Mouse (Mus musculus): ENCODE results near the gene Lrrc8e. TPM values are rescaled to one million over a fixed set of nuclear protein-coding genes. Genes with fewer than 3 reads are reported as not detected.

Gene Lrrc8e
- polyA plus RNA-seq (2015; fragmentation: Nextera tagmentation; extraction: Ambion mirVana): 2.2 and 2.8 TPM in 2 replicates

DNA sequence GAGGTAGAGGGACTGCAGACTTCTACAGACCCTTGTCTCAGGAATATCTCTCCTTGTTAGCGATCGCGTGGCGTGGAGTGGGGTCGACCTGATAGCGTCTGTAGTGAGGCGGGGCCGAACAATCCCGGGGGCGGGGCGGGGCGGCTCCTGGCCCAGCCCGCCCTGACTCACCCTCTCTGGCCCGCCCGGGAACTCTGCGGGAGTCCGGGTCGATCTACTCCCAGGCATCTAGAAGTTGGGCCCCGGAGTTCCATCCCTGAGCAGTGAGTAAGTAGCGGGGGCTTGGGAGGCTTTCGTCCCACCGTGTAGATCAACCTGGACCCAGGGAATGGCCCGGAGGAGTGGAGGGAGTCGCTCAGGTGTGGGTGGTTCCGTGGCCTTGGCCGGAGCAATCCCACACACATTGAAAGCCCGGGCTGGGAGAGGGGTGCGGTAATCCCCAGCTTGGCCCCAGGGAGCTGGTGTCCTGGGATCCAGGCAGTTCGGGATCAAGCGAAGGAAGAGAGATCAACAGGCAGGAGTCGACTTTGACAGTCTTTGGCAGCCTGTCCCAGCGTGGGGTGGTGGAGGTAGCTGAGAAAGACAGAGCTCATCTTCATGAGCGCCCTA, at the start of gene Lrrc8e:
TSS of gene Lrrc8e (plus strand) at position 89 of the 609 bp plus-strand sequence.
- peak; percentile 79 for ATAC-seq
- H3K9ac ChIP-seq: peak within 1 kb of the TSS; percentile 35
- no peaks in the 10 kb centered on the region; the same call in 1 of the 2 replicates for H3K27me3 ChIP-seq (replicated peaks)
- peak within 1 kb of the TSS; percentile 35 for H3K4me3 ChIP-seq (replicated peaks)
- no peak within 1 kb of the TSS for H3K27ac ChIP-seq
- peaks cover 4% of the 10 kb centered on the region; the same call in 1 of the 2 replicates for H3K4me1 ChIP-seq (replicated peaks)
- peak within 1 kb of the TSS; percentile 70 for H3K4me2 ChIP-seq (replicated peaks)
- H3K36me3 ChIP-seq: no peaks in the 10 kb centered on the region
- H3K9me3 ChIP-seq: no peaks in the 10 kb centered on the region
- WGBS: 4% methylated on average over 33 of the region's 33 CpGs

GRCm38 (mm10) chr8:4183409-4183808, 43.2 kb upstream of the Lrrc8e start:
- Histone ChIP-seq H3K36me3 (no peaks in the 10 kb centered on the region), H3K4me3 (replicated peaks) (no peak overlapping the region), H3K27me3 (replicated peaks) (no peaks in the 10 kb centered on the region), H3K9me3 (no peaks in the 10 kb centered on the region), H3K27ac (no peak overlapping the region), H3K9ac (no peak overlapping the region), H3K4me2 (replicated peaks) (no peak overlapping the region), H3K4me1 (replicated peaks) (no peaks in the 10 kb centered on the region)
- WGBS: 85% methylated on average over 8 of the region's 8 CpGs
- ATAC-seq: no peak

- no peak overlapping the region for H3K4me2 ChIP-seq (replicated peaks)
- no peak overlapping the region for H3K9ac ChIP-seq
- H3K4me1 ChIP-seq (replicated peaks): no peaks in the 10 kb centered on the region
- whole genome bisulfite sequencing: 82% methylated on average over 2 of the region's 2 CpGs
- no peak for ATAC-seq
- no peak overlapping the region for H3K27ac ChIP-seq
- H3K4me3 ChIP-seq (replicated peaks): no peak overlapping the region
- H3K27me3 ChIP-seq (replicated peaks): no peaks in the 10 kb centered on the region
- H3K9me3 ChIP-seq: no peaks in the 10 kb centered on the region
- H3K36me3 ChIP-seq: no peaks in the 10 kb centered on the region
Observed at GRCm38 (mm10) chr8:4186151-4186550, 40.5 kb upstream of the Lrrc8e start.

- Histone ChIP-seq H3K27me3 (replicated peaks) (no peaks in the 10 kb centered on the region), H3K36me3 (no peaks in the 10 kb centered on the region), H3K4me2 (replicated peaks) (no peak overlapping the region), H3K9me3 (no peaks in the 10 kb centered on the region), H3K27ac (no peak overlapping the region), H3K4me3 (replicated peaks) (no peak overlapping the region), H3K4me1 (replicated peaks) (peaks cover 4% of the 10 kb centered on the region), H3K9ac (no peak overlapping the region)
- ATAC-seq: no peak
Observed at GRCm38 (mm10) chr8:4188605-4189004, 38.0 kb upstream of the Lrrc8e start.

DNA sequence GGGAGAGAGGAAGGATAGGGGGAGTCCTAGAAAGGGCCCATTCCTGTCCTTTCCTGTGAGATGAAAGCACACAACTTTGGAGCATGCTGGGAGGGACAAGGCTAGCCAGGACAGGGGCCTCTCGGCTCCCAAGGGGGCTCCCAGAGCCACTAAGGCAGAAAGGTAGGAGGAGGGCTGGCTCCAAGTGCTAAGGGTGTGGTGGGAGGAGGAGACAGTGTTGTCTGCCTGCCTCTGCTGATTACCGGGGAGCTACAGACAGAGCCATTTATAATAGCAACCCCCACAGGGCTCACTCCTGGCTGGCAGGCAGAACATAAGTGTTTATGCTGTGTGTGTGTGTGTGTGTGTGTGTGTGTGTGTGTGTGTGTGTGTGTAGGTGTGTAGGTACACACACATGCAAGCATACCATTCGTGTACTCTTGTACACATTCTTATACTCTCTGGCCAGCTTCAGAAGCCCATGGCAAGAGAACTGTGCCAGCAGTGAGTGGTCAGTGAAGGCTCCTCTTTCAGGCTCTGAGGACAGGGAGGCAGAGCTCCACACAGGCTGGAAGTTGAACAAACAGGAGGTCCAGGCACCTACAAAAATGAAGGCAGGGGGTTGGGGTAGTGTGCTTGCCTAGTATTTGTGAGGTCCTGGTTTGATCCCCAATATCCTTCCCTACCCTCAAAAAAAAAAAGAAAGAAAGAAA, 37.5 kb upstream of the Lrrc8e start:
- Histone ChIP-seq H3K27me3 (replicated peaks) (no peaks in the 10 kb centered on the region), H3K4me3 (replicated peaks) (no peak overlapping the region), H3K4me1 (replicated peaks) (peaks cover 4% of the 10 kb centered on the region), H3K4me2 (replicated peaks) (no peak overlapping the region), H3K36me3 (no peaks in the 10 kb centered on the region), H3K27ac (no peak overlapping the region), H3K9me3 (no peaks in the 10 kb centered on the region), H3K9ac (no peak overlapping the region)
- 20% methylated on average over 3 of the region's 3 CpGs for WGBS
- ATAC-seq: peak; percentile 57; the same call in 1 of the 2 replicates

- no peak overlapping the region for H3K27ac ChIP-seq
- WGBS: 65% methylated on average over 5 of the region's 5 CpGs
- ATAC-seq: 0 out of 2 replicates have a peak, but pooled peaks have one; percentile 21
Observed at GRCm38 (mm10) chr8:4192305-4192704, 34.3 kb upstream of the Lrrc8e start.

DNA sequence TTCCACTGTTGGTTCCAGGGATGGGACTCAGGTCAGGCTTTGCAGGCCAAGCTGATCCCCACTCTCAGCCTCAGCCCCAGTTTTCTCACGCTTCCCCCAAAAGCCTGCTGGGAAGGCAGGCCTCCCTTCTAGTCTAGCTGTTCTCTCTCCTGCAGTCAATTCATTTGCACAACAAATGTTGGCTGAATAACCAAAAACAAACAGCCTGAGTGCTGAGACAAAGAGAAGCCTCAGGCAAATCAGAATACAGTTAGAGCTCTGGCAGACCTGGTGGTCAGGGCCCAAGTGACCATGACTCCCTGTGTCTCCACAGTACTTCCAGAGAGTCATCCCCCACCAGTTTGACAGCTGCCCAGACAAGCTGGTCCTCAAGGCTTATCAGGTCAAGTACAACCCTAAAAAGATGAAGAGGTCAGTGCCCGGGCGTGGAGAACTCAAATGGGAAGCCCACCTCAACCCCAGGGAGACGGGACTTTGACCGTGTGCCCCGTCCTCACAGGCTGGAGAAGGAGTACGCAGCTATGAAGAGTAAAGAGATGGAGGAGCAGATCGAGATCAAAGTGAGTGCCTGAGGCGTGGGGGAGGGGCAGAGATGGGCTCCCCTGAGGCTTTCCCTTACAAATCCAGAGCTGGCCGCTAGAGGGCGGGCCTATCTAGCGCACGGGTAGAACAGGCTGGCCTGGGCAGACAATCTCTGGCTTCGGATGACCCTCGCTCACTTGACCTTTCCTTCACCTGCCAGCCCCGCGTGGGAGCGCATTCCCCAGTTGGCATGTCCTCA, 33.6 kb upstream of the Lrrc8e start:
- Histone ChIP-seq H3K9ac (no peak overlapping the region), H3K27ac (no peak overlapping the region), H3K27me3 (replicated peaks) (no peaks in the 10 kb centered on the region), H3K36me3 (no peaks in the 10 kb centered on the region), H3K4me3 (replicated peaks) (no peak overlapping the region; the same call in 1 of the 2 replicates), H3K4me2 (replicated peaks) (peak overlapping the region; percentile 39; the same call in 1 of the 2 replicates), H3K9me3 (no peaks in the 10 kb centered on the region), H3K4me1 (replicated peaks) (peaks cover 4% of the 10 kb centered on the region)
- WGBS: 11% methylated on average over 18 of the region's 18 CpGs
- peak; percentile 90 for ATAC-seq

More at GRCm38 (mm10) chr8:4192305-4192704, 34.3 kb upstream of the Lrrc8e start:
- Histone ChIP-seq H3K36me3 (no peaks in the 10 kb centered on the region), H3K27me3 (replicated peaks) (no peaks in the 10 kb centered on the region), H3K4me1 (replicated peaks) (peaks cover 4% of the 10 kb centered on the region), H3K9me3 (no peaks in the 10 kb centered on the region), H3K9ac (no peak overlapping the region), H3K4me2 (replicated peaks) (no peak overlapping the region), H3K4me3 (replicated peaks) (no peak overlapping the region)

DNA sequence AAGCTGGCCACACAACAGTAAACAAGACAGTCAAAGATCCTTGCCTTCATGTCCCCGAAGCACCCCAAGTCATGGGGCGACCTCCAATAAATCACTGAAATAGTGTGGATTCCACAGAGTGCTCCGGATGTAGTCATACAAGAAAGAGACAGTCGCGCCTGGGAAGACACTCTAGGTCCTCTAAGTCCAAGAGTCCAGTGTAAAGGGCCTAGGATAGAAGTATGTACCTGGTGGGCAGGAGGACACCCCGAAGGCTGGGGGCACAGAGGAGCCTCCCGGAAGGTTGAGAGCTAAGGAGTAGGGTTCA, 33.1 kb upstream of the Lrrc8e start:
- Histone ChIP-seq H3K36me3 (no peaks in the 10 kb centered on the region), H3K4me3 (replicated peaks) (no peak overlapping the region; the same call in 1 of the 2 replicates), H3K9ac (no peak overlapping the region), H3K27me3 (replicated peaks) (no peaks in the 10 kb centered on the region), H3K4me1 (replicated peaks) (peaks cover 4% of the 10 kb centered on the region), H3K9me3 (no peaks in the 10 kb centered on the region), H3K4me2 (replicated peaks) (peak overlapping the region; percentile 39; the same call in 1 of the 2 replicates), H3K27ac (no peak overlapping the region)
- ATAC-seq: no peak; the same call in 1 of the 2 replicates
- 48% methylated on average over 7 of the region's 7 CpGs for WGBS

GRCm38 (mm10) chr8:4201321-4201720, 25.3 kb upstream of the Lrrc8e start:
- no peak overlapping the region for H3K4me2 ChIP-seq (replicated peaks)
- no peak overlapping the region for H3K9ac ChIP-seq
- 63% methylated on average over 2 of the region's 2 CpGs for WGBS
- H3K27ac ChIP-seq: no peak overlapping the region
- no peaks in the 10 kb centered on the region for H3K36me3 ChIP-seq
- H3K4me1 ChIP-seq (replicated peaks): peaks cover 10% of the 10 kb centered on the region
- H3K27me3 ChIP-seq (replicated peaks): no peaks in the 10 kb centered on the region
- H3K4me3 ChIP-seq (replicated peaks): no peak overlapping the region
- no peaks in the 10 kb centered on the region for H3K9me3 ChIP-seq
- ATAC-seq: no peak

DNA sequence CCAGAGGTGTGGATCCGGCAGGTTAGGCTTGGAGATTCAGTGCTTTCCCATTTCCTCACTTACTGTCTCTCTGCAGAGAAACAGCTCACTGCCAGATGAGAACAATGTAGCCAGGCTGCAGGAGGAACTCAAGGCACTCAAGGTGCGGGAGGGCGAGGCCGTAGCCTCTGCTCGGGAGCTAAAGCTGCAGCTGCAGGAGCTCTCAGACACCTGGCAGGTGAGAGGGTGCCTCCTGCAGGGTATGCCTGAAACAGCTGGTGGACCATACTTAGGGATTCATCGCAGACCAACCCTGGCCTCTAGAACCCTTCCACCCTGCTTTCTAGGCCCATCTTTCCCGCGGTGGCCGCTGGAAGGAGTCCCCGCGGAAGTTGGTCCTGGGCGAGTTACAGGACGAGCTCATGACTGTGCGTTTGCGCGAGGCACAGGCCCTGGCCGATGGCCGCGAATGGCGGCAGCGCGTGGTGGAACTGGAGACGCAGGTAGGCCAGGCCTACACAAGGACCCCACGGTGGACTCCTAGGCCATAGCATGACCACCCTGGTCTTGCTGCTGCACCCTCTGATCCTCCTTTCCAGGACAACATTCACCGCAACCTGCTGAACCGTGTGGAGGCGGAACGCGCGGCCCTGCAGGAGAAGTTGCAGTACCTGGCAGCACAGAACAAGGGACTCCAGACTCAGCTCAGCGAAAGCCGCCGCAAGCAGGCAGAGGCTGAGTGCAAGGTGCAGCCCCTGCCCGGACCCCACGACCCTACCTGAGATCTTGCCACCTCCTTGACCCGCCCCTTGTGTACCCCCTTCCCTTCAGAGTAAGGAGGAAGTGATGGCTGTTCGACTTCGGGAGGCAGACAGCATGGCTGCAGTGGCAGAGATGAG, 21.1 kb upstream of the Lrrc8e start:
- peak; percentile 46; the same call in 1 of the 2 replicates for ATAC-seq

DNA sequence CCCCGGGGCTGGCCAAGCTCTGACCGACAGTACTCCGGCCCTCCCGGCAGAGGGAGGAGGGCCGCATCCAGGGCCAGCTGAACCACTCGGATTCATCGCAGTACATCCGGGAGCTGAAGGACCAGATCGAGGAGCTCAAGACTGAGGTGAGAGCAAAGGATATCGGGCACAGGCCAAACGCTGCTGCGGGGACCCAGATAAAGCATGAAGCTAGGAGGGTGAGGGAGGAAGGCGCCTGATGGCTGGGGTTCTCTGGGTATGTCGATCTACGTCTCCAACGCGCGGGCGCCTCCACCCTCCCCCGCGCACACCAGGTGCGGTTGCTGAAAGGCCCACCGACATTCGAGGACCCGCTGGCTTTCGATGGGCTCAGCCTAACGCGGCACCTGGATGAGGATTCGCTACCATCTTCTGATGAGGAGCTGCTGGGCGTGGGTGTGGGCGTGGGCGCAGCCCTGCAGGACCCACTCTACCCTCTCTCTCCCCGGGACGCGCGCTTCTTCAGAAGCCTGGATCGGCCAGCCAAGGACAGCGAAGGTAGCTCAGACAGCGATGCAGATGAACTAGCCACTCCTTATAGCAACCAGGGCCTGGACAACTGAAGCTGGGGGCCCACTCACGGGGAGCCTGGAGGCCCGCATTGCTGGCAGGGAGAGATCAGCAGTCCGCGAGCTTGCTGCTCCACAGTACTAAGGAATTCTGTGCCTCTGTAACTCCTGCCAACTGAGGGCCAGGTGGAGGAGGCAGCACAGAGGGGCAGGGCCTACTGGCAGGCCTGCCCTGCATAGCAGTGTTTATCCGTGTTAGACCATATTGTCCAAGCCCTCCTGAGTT, 20.2 kb upstream of the Lrrc8e start:
- WGBS: 22% methylated on average over 44 of the region's 44 CpGs
- 0 out of 2 replicates have a peak overlapping the region, but pooled peaks have one; percentile 1 for H3K9ac ChIP-seq
- H3K27me3 ChIP-seq (replicated peaks): no peaks in the 10 kb centered on the region
- peak overlapping the region; percentile 46 for H3K4me2 ChIP-seq (replicated peaks)
- peaks cover 21% of the 10 kb centered on the region for H3K4me1 ChIP-seq (replicated peaks)
- H3K27ac ChIP-seq: peak overlapping the region; percentile 48
- H3K9me3 ChIP-seq: no peaks in the 10 kb centered on the region
- ATAC-seq: peak; percentile 65
- H3K4me3 ChIP-seq (replicated peaks): peak overlapping the region; percentile 7; the same call in 1 of the 2 replicates
- peaks cover 9% of the 10 kb centered on the region; the same call in 1 of the 2 replicates for H3K36me3 ChIP-seq

More for the DNA sequence above, 21.1 kb upstream of the Lrrc8e start:
- Histone ChIP-seq H3K9ac (0 out of 2 replicates have a peak overlapping the region, but pooled peaks have one; percentile 1), H3K4me3 (replicated peaks) (0 out of 2 replicates have a peak overlapping the region, but pooled peaks have one; percentile 7), H3K4me1 (replicated peaks) (peaks cover 21% of the 10 kb centered on the region), H3K27ac (no peak overlapping the region), H3K4me2 (replicated peaks) (peak overlapping the region; percentile 46), H3K36me3 (peaks cover 9% of the 10 kb centered on the region; the same call in 1 of the 2 replicates), H3K9me3 (no peaks in the 10 kb centered on the region), H3K27me3 (replicated peaks) (no peaks in the 10 kb centered on the region)
- WGBS: 41% methylated on average over 38 of the region's 38 CpGs

Measured in intestine, embryonic 15.5 days (tissue).